Mouse (Mus musculus) cortical plate, adult 2 months (tissue): ENCODE data around the gene Nfkbil1.

ENCODE experiments used
- CTCF ChIP-seq: fragments of 200-500 bp; IDR thresholded peaks from 2 replicates; pipeline ENCODE4 v1.5.1; 2011; ENCODE audit warnings: mild to moderate bottlenecking, control low read depth, low read length; ENCODE audit not compliant: insufficient read depth; ENCODE audit errors: extremely low read depth
- POLR2A ChIP-seq: fragments of 200-500 bp; IDR thresholded peaks from 2 replicates; pipeline ENCODE4 v1.6.1; 2011; ENCODE audit warnings: mild to moderate bottlenecking, low read length, control low read depth; ENCODE audit not compliant: insufficient read depth; ENCODE audit errors: extremely low read depth

- TF ChIP-seq CTCF (no peak), POLR2A (no peak)
Measured at GRCm38 (mm10) chr17:35255301-35255700, 19.7 kb upstream of the Nfkbil1 start.
